Mouse (Mus musculus) spleen, adult 2 months (tissue): ENCODE data around the gene Col5a2. TPM values are rescaled to one million over a fixed set of nuclear protein-coding genes. Genes with fewer than 3 reads are reported as not detected.

ENCODE experiments used
- DNase-seq, 2 experiments: peaks; one replicate each; pipeline versions ENCODE4 v3.0.0 to v3.0.0-alpha.2; 2012 to 2021; ENCODE audit warnings: low spot score in 2 of 2, low read depth in 1 of 2
- H3K27ac ChIP-seq: fragments of 200-500 bp; 2 replicates; pipeline ENCODE4 v1.5.1; 2012; ENCODE audit warnings: low read length, inconsistent platforms; ENCODE audit not compliant: insufficient read depth
- H3K27me3 ChIP-seq: fragments of 200-500 bp; 2 replicates; pipeline ENCODE4 v1.6.1; 2012; ENCODE audit warnings: mild to moderate bottlenecking, moderate library complexity, low read length, inconsistent platforms; ENCODE audit not compliant: control insufficient read depth, insufficient read depth
- H3K36me3 ChIP-seq: fragments of 200-500 bp; 2 replicates; pipeline ENCODE4 v1.6.1; 2012; ENCODE audit warnings: mild to moderate bottlenecking, low read length, inconsistent platforms; ENCODE audit not compliant: control insufficient read depth, insufficient read depth
- H3K4me1 ChIP-seq: fragments of 200-500 bp; 2 replicates; pipeline ENCODE4 v1.6.1; 2011; ENCODE audit warnings: inconsistent platforms; ENCODE audit not compliant: control insufficient read depth, insufficient read depth, insufficient read length
- H3K4me3 ChIP-seq: fragments of 200-500 bp; 2 replicates; pipeline ENCODE4 v1.5.1; 2011; ENCODE audit warnings: mild to moderate bottlenecking, inconsistent platforms; ENCODE audit not compliant: insufficient read depth, insufficient read length; ENCODE audit errors: extremely low read depth
- CTCF ChIP-seq: fragments of 200-500 bp; IDR thresholded peaks from 2 replicates; pipeline ENCODE4 v1.5.1; 2011; ENCODE audit warnings: mild to moderate bottlenecking, inconsistent platforms; ENCODE audit not compliant: insufficient read depth, insufficient read length, insufficient replicate concordance; ENCODE audit errors: extremely low read depth
- POLR2A ChIP-seq: fragments of 200-500 bp; IDR thresholded peaks from 2 replicates; pipeline ENCODE4 v1.6.1; 2011; ENCODE audit warnings: low read depth, low read length, inconsistent platforms
- WGBS: fragments of 180-500 bp; shearing (Covaris S2); methylation state at CpG from one replicate; pipeline ENCODE4 v1.1.7; 2018; 5-methylcytosine and 5-hydroxymethylcytosine counted together
- polyA plus RNA-seq: library from polyadenylated mRNA; depleted of rRNA; stranded (reverse); fragments of >200 nt; gene quantifications from 2 replicates; pipeline ENCODE4 v1.2.3, GENCODE M21; 2012

Gene Col5a2
- polyA plus RNA-seq, 1 experiment: 2.4 TPM

DNA sequence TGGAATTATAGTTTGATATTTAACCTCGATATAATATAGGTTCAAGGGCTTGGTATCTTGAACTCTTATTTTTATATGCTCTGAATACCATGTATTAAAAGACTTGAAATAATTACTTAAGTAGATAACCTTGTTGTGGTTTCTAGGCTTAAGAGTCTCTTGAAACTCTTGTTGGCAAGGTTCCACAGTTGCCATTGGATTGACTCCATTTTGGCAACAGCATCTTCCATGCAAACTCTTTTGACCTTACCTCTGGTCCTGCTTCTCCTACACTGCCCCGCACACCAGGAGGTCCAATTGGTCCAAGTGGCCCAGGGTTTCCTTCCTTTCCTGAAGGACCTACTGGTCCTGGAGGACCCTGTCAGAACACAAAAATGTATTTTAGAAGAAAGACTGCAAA is 121.2 kb downstream of the Col5a2 start:
- TF ChIP-seq CTCF: no peak
- no peak for TF ChIP-seq POLR2A
- H3K4me1 ChIP-seq: no peaks in the 10 kb centered on the region
- H3K4me3 ChIP-seq: no peak overlapping the region
- H3K36me3 ChIP-seq: no peaks in the 10 kb centered on the region
- no peaks in the 10 kb centered on the region for H3K27me3 ChIP-seq
- WGBS: 84% methylated on average over 2 of the region's 2 CpGs
- no peak for DNase-seq
- H3K27ac ChIP-seq: no peak overlapping the region

DNA sequence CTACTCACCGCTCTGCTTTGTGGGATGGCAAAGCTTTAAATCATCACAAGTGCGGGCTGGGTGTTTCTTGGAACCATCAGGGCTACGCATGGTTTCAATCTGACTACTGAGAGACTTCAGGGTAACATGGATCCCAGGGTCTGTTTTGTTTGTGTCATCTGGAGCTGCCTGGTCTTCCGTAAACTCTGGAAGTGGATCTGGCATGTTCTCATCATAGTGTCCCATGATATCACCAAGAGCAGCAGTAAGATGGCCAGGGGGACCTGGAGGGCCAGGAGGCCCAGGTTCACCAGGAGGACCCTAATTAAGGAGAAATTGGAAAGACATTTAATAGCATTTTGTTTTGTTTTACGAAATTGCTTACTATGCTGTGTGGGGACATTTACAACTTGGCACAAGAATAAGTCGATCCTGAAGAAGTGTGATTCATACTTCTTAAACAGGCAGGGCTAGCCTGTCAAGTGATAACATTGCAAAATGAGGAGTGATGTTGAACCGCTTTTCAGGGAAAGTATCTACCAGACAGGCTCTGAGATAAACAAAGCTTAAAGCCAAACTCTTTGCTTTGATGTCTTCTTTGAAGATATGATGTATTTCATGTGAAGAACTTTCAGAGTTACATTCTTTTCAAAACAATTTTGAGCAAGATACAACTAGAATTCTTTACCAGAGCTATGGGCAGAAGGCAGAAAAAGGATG is 122.9 kb downstream of the Col5a2 start:
- Histone ChIP-seq H3K27ac (no peak overlapping the region), H3K4me1 (no peaks in the 10 kb centered on the region), H3K4me3 (no peak overlapping the region), H3K36me3 (no peaks in the 10 kb centered on the region), H3K27me3 (no peaks in the 10 kb centered on the region)
- TF ChIP-seq CTCF (no peak), POLR2A (no peak)
- WGBS: 91% methylated on average over 7 of the region's 7 CpGs
- DNase-seq: no peak

DNA sequence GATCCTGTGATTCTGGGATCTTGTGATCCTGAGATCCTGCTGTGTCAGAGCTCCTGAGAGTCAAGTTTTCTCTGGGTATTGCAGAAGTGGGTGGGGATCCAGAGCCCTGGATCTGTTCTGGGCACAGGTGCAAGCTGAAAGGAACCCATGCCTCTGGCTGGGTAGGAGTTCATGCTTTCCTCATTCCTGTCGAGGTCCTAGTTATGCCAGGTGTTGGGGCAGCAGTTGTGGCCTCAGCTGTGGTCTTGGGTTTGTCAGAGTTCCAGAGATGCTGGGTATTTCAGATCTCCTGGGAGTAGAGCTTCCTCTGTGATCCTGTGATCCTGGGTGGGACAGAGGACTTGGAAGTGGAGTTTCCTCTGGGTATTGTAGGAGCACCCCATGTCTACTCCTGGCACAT is 137.7 kb downstream of the Col5a2 start:
- no peak overlapping the region for H3K4me3 ChIP-seq
- no peaks in the 10 kb centered on the region for H3K27me3 ChIP-seq
- H3K36me3 ChIP-seq: no peaks in the 10 kb centered on the region
- no peak for DNase-seq
- TF ChIP-seq POLR2A (no peak), CTCF (no peak)
- WGBS: 62% methylated on average over 1 of the region's 1 CpGs
- H3K4me1 ChIP-seq: no peaks in the 10 kb centered on the region
- H3K27ac ChIP-seq: no peak overlapping the region

DNA sequence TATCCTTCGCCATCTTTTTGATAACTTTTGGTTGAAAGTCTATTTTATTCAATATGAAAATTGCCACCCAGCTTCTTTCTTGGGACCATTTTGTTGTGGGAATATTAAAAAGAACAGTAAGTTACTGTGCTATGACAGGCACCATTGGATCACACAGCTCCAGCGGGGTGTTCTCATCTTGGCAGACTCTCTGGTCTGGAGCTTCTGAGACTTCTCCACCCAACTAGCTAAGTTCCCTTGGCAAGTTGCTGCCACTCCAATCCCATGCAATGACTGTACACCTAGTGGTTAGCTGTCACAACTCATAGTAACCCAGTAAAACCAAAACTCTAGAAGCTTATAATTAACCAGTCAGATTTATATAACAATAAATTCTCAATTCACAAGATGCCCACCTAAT is 139.8 kb downstream of the Col5a2 start:
- Histone ChIP-seq H3K27me3 (no peaks in the 10 kb centered on the region), H3K36me3 (no peaks in the 10 kb centered on the region), H3K4me1 (no peaks in the 10 kb centered on the region), H3K27ac (no peak overlapping the region), H3K4me3 (no peak overlapping the region)
- TF ChIP-seq POLR2A (no peak), CTCF (no peak)
- DNase-seq: no peak
- whole genome bisulfite sequencing: 95% methylated on average over 2 of the region's 2 CpGs

DNA sequence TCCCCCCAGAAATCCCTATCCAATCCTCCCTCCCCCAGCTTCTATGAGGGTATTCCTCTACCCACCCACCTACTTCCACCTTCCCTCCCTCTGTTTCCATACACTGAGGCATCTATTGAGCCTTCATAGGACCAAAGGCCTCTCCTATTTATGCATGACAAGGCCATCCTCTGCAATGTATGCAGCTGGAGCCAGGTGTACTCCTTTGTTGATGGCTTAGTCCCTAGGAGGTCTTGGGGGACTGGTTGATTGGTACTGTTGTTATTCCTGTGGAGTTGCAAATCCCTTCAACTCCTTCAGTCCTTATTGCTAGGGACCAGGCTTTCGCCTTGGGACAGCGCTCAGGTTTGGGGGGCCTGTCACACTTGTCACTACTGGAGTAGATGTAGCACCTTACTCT is 143.4 kb downstream of the Col5a2 start:
- Histone ChIP-seq H3K4me3 (no peak overlapping the region), H3K27ac (no peak overlapping the region), H3K4me1 (no peaks in the 10 kb centered on the region), H3K27me3 (no peaks in the 10 kb centered on the region), H3K36me3 (no peaks in the 10 kb centered on the region)
- 97% methylated on average over 2 of the region's 2 CpGs for WGBS
- TF ChIP-seq POLR2A (no peak), CTCF (no peak)
- no peak for DNase-seq

DNA sequence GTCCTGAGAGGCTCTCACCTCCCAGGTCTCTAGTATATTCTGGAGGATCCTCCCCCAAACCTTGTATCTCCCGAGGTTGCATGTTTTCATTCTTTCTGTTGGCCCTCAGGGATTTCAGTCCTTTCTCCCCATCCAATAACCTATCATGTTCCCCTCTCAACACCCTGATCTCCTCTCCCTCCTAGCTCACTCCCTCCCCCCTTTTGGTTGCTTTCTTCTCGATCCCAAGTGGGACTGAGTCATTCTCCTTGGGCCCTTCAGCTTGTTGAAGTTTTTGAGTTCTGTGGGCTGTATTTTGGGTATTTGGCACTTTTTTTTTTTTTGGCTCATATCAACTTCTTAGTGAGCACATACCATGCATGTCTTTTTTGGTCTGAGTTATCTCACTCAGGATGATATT is 143.9 kb downstream of the Col5a2 start:
- Histone ChIP-seq H3K4me1 (no peaks in the 10 kb centered on the region), H3K4me3 (no peak overlapping the region), H3K36me3 (no peaks in the 10 kb centered on the region), H3K27me3 (no peaks in the 10 kb centered on the region), H3K27ac (no peak overlapping the region)
- no peak for DNase-seq
- TF ChIP-seq CTCF: no peak
- TF ChIP-seq POLR2A: no peak
- 70% methylated on average over 2 of the region's 2 CpGs for WGBS

DNA sequence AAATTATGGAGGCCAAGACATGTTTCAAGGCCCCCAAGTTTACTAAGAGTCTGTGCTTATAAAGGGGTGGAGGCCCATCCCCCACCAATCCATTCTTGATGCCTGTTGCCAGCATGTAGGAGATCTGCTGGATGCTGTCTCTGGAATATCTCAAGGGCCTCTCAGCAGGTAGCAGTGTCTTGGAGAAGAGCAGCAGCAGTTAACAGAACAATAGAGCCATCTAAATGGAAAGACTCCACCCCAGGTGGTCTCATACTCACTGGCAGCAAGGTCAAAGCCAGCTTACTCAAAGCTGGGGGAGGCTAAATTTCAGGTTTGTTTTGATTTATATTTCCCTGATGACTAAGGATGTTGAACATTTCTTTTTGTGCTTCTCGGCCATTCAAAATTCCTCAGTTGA is 145.1 kb downstream of the Col5a2 start:
- no peak overlapping the region for H3K4me3 ChIP-seq
- no peak overlapping the region for H3K27ac ChIP-seq
- no peak for DNase-seq
- H3K36me3 ChIP-seq: no peaks in the 10 kb centered on the region
- no peaks in the 10 kb centered on the region for H3K4me1 ChIP-seq
- WGBS: 77% methylated on average over 1 of the region's 1 CpGs
- no peaks in the 10 kb centered on the region for H3K27me3 ChIP-seq
- no peak for TF ChIP-seq CTCF
- TF ChIP-seq POLR2A: no peak

DNA sequence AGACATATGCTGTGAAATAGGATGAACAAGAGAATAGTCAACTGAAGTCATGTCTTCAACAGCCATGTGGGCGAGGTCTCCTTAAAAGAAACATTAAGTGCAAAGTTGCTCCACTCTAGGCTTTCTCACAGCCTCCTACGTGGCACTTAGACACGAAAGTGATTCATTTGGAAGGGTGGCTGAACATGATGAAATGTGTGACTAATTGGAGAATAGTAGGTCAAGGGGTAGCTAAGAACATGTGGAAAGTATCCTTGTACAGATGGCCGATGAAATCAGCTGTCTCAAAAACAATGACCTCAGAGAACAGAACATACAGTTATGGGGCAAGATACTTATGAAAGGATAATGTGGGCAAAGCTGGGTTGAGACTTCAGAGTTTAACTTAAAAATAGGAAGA is 147.1 kb downstream of the Col5a2 start:
- DNase-seq: no peak
- WGBS: 82% methylated on average over 4 of the region's 4 CpGs
- no peak overlapping the region for H3K27ac ChIP-seq
- no peaks in the 10 kb centered on the region for H3K27me3 ChIP-seq
- no peaks in the 10 kb centered on the region for H3K4me1 ChIP-seq
- no peak overlapping the region for H3K4me3 ChIP-seq
- TF ChIP-seq CTCF (no peak), POLR2A (no peak)
- no peaks in the 10 kb centered on the region for H3K36me3 ChIP-seq
